Mouse (Mus musculus): ENCODE results near the gene Rab33b.

DNA sequence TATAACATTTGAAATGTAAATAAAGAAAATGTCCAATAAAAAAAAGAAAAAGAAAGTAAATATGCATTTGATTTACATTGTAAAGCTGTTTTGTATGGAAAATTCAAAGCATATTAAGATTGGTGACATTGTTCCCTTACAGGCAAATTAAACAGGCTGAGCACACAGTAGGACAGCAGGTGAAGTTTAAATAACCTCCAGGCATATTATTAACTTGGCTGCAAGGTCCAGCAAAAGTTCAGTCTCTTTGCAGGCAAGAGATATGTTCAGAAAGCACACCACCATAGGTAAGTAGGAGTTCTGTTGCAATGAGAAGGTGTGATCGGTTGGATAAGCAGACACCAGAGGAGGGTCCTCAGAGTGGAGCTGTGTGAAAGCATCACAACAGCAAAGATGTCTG, 14.3 kb downstream of the Rab33b start:
- TF ChIP-seq CTCF (IDR thresholded peaks at IDR 0.05; ENCODE audit: low read depth, low read length), result no peak
- TF ChIP-seq POLR2A (IDR thresholded peaks at IDR 0.05; ENCODE audit: extremely low read depth, insufficient read depth, low read length), result no peak

All from liver, adult 2 months (tissue).